Mouse (Mus musculus) forebrain, postnatal 0 days (tissue): ENCODE measurements at regions not wholly inside any gene's neighbourhood (a gene's known extent, or its start where the extent isn't known, plus 50 kb on each side); places are given as distances from the start of the nearest gene placed in this dataset.

Source experiments
- ATAC-seq: fragments of 200-750 bp; cut with Nextera tagmentation; 2 replicates; pipeline ENCODE4 v1.8.0; 2017; ENCODE audit warnings: mild to moderate bottlenecking, moderate library complexity
- DNase-seq: peaks from one replicate; pipeline ENCODE4 v3.0.0-alpha.2; 2015
- H3K27ac ChIP-seq: fragments of 300-500 bp; sonication (generic); 2 replicates; pipeline ENCODE4 v1.5.1; 2014; ENCODE audit warnings: low read depth, mild to moderate bottlenecking, antibody characterized with exemption, low read length, moderate library complexity, mixed read lengths
- H3K27me3 ChIP-seq: fragments of 300-500 bp; sonication (generic); 2 replicates; pipeline ENCODE4 v1.6.1; 2014; ENCODE audit warnings: mild to moderate bottlenecking, low read length, mixed read lengths; ENCODE audit not compliant: insufficient read depth
- H3K36me3 ChIP-seq: fragments of 300-500 bp; sonication (generic); 2 replicates; pipeline ENCODE4 v1.6.1; 2014; ENCODE audit warnings: mild to moderate bottlenecking, moderate library complexity; ENCODE audit not compliant: insufficient read depth
- H3K4me1 ChIP-seq: fragments of 300-500 bp; sonication (generic); 2 replicates; pipeline ENCODE4 v1.6.1; 2014; ENCODE audit warnings: antibody characterized with exemption; ENCODE audit not compliant: insufficient read depth
- H3K4me2 ChIP-seq: fragments of 300-500 bp; sonication (generic); 2 replicates; pipeline ENCODE4 v1.6.1; 2014; ENCODE audit warnings: low read depth, mild to moderate bottlenecking, moderate library complexity
- H3K4me3 ChIP-seq: fragments of 300-500 bp; sonication (generic); 2 replicates; pipeline ENCODE4 v1.5.1; 2014; ENCODE audit warnings: low read depth, low read length, mixed read lengths
- H3K9ac ChIP-seq: fragments of 300-500 bp; sonication (generic); 2 replicates; pipeline ENCODE4 v1.6.1; 2014; ENCODE audit warnings: mild to moderate bottlenecking
- H3K9me3 ChIP-seq: fragments of 300-500 bp; sonication (generic); 2 replicates; pipeline ENCODE4 v1.6.1; 2016; ENCODE audit warnings: low read length
- CTCF ChIP-seq: sonication (generic); IDR thresholded peaks from 2 replicates; pipeline ENCODE4 v1.5.1; 2016; ENCODE audit warnings: antibody characterized with exemption, control low read depth, low read depth
- WGBS: fragments of 180-500 bp; shearing (Covaris S2); extraction: QIAGEN DNeasy Blood & Tissue Kit; methylation state at CpG from one replicate; pipeline ENCODE4 v1.1.7; 2014; 5-methylcytosine and 5-hydroxymethylcytosine counted together

- ATAC-seq, result no peak
- WGBS, result 53% methylated on average over 4 of the region's 4 CpGs
These were observed 60.3 kb downstream of the Fzd1 start for GRCm38 (mm10) chr5:4697346-4698095.

GRCm38 (mm10) chr5:4696701-4697100, 61.1 kb downstream of the Fzd1 start:
- TF ChIP-seq CTCF, result no peak
- ATAC-seq (no peak), DNase-seq (no peak)
- Histone ChIP-seq H3K9me3 (no peaks in the 10 kb centered on the region), H3K4me1 (no peaks in the 10 kb centered on the region), H3K9ac (no peak overlapping the region), H3K27me3 (no peaks in the 10 kb centered on the region), H3K4me2 (no peak overlapping the region), H3K4me3 (no peak overlapping the region), H3K36me3 (no peaks in the 10 kb centered on the region), H3K27ac (no peak overlapping the region)

More at GRCm38 (mm10) chr5:4697346-4698095, 60.3 kb downstream of the Fzd1 start:
- TF ChIP-seq CTCF, result no peak
- Histone ChIP-seq H3K27ac (no peak overlapping the region), H3K36me3 (no peaks in the 10 kb centered on the region), H3K4me1 (no peaks in the 10 kb centered on the region), H3K27me3 (no peaks in the 10 kb centered on the region), H3K4me3 (no peak overlapping the region), H3K9me3 (no peaks in the 10 kb centered on the region), H3K9ac (no peak overlapping the region), H3K4me2 (no peak overlapping the region)
- DNase-seq, result no peak

GRCm38 (mm10) chr5:4689130-4689529, 68.7 kb downstream of the Fzd1 start:
- WGBS, result 84% methylated on average over 2 of the region's 2 CpGs
- H3K9ac ChIP-seq, result no peak overlapping the region
- ATAC-seq (no peak), DNase-seq (no peak)
- no peak overlapping the region for H3K27ac ChIP-seq
- no peaks in the 10 kb centered on the region for H3K36me3 ChIP-seq
- no peak for TF ChIP-seq CTCF
- H3K9me3 ChIP-seq, result no peaks in the 10 kb centered on the region
- no peak overlapping the region for H3K4me3 ChIP-seq
- H3K4me1 ChIP-seq, result no peaks in the 10 kb centered on the region
- H3K4me2 ChIP-seq, result no peak overlapping the region
- H3K27me3 ChIP-seq, result no peaks in the 10 kb centered on the region

- DNase-seq (no peak), ATAC-seq (no peak)
- WGBS, result 97% methylated on average over 2 of the region's 2 CpGs
- no peaks in the 10 kb centered on the region for H3K36me3 ChIP-seq
- H3K4me3 ChIP-seq, result no peak overlapping the region
- H3K4me2 ChIP-seq, result no peak overlapping the region
- H3K4me1 ChIP-seq, result no peaks in the 10 kb centered on the region
- no peak overlapping the region for H3K9ac ChIP-seq
- H3K27me3 ChIP-seq, result no peaks in the 10 kb centered on the region
- H3K27ac ChIP-seq, result no peak overlapping the region
- no peak for TF ChIP-seq CTCF
- H3K9me3 ChIP-seq, result no peaks in the 10 kb centered on the region
These were observed 82.5 kb downstream of the Fzd1 start for GRCm38 (mm10) chr5:4675316-4675715.

- Histone ChIP-seq H3K4me1 (peaks cover 3% of the 10 kb centered on the region; the same call in 1 of the 2 replicates), H3K36me3 (no peaks in the 10 kb centered on the region), H3K27ac (no peak overlapping the region), H3K4me2 (no peak overlapping the region), H3K4me3 (no peak overlapping the region), H3K9me3 (no peaks in the 10 kb centered on the region), H3K27me3 (no peaks in the 10 kb centered on the region), H3K9ac (no peak overlapping the region)
- TF ChIP-seq CTCF, result no peak
- ATAC-seq (no peak), DNase-seq (no peak)
- WGBS, result 75% methylated on average over 12 of the region's 12 CpGs
These were observed 91.5 kb downstream of the Fzd1 start for GRCm38 (mm10) chr5:4666381-4666780.

GRCm38 (mm10) chr5:4665978-4666377, 91.9 kb downstream of the Fzd1 start:
- 74% methylated on average over 9 of the region's 9 CpGs for WGBS
- Histone ChIP-seq H3K4me2 (no peak overlapping the region), H3K9me3 (no peaks in the 10 kb centered on the region), H3K27me3 (no peaks in the 10 kb centered on the region), H3K9ac (no peak overlapping the region), H3K4me1 (peaks cover 3% of the 10 kb centered on the region; the same call in 1 of the 2 replicates), H3K27ac (no peak overlapping the region), H3K4me3 (no peak overlapping the region), H3K36me3 (no peaks in the 10 kb centered on the region)
- no peak for ATAC-seq
- no peak for TF ChIP-seq CTCF
- no peak for DNase-seq

GRCm38 (mm10) chr5:4664918-4665317, 92.9 kb downstream of the Fzd1 start:
- Histone ChIP-seq H3K36me3 (no peaks in the 10 kb centered on the region), H3K4me2 (no peak overlapping the region), H3K27ac (no peak overlapping the region), H3K27me3 (no peaks in the 10 kb centered on the region), H3K4me3 (no peak overlapping the region), H3K9me3 (no peaks in the 10 kb centered on the region), H3K4me1 (peaks cover 3% of the 10 kb centered on the region; the same call in 1 of the 2 replicates), H3K9ac (no peak overlapping the region)
- no peak for TF ChIP-seq CTCF
- 76% methylated on average over 4 of the region's 4 CpGs for WGBS
- ATAC-seq (no peak), DNase-seq (no peak)
